Mouse (Mus musculus) MEL (cell line): ENCODE measurements around the gene Lhx1. TPM values are rescaled to one million over a fixed set of nuclear protein-coding genes. Genes with fewer than 3 reads are reported as not detected.

Experiments used
- DNase-seq: peaks from one replicate; pipeline ENCODE4 v3.0.0; 2011; ENCODE audit warnings: low read depth, low spot score
- H3K27ac ChIP-seq: 2 replicates; pipeline ENCODE4 v1.5.1; 2012; ENCODE audit warnings: low read depth, mild to moderate bottlenecking, control low read depth, low read length, moderate library complexity; ENCODE audit not compliant: control insufficient read depth
- H3K27me3 ChIP-seq, 2 experiments: fragments of 150-350 bp in 1 of 2; sonication (generic) in 1 of 2; 2 replicates each; pipeline ENCODE4 v1.6.1; 2012; ENCODE audit warnings: low read length in 2 of 2, mild to moderate bottlenecking in 2 of 2, improper control_type of control experiment in 1 of 2, moderate library complexity in 1 of 2; ENCODE audit not compliant: insufficient read depth in 2 of 2, control insufficient read depth in 1 of 2
- H3K36me3 ChIP-seq, 2 experiments: 2 replicates each; pipeline ENCODE4 v1.6.1; 2012 to 2014; ENCODE audit warnings: low read length in 2 of 2, improper control_type of control experiment in 1 of 2, inconsistent platforms in 1 of 2, mild to moderate bottlenecking in 1 of 2; ENCODE audit not compliant: insufficient read depth in 2 of 2, control insufficient read depth in 1 of 2
- H3K4me1 ChIP-seq, 2 experiments: fragments of 150-350 bp in 1 of 2; sonication (generic) in 1 of 2; 2 replicates each; pipeline ENCODE4 v1.6.1; 2012; ENCODE audit warnings: low read length in 2 of 2, improper control_type of control experiment in 1 of 2, mild to moderate bottlenecking in 1 of 2; ENCODE audit not compliant: insufficient read depth in 2 of 2, control insufficient read depth in 1 of 2
- H3K4me3 ChIP-seq, 2 experiments: fragments of 150-350 bp in 1 of 2; sonication (generic) in 1 of 2; 2 replicates each; pipeline ENCODE4 v1.5.1; 2012; ENCODE audit warnings: low read depth in 2 of 2, low read length in 2 of 2, mild to moderate bottlenecking in 2 of 2, moderate library complexity in 2 of 2, control low read depth in 1 of 2, improper control_type of control experiment in 1 of 2; ENCODE audit not compliant: control insufficient read depth in 1 of 2, insufficient read depth in 1 of 2
- H3K79me2 ChIP-seq: 2 replicates; pipeline ENCODE4 v1.6.1; 2012; ENCODE audit warnings: mild to moderate bottlenecking, low read length, moderate library complexity; ENCODE audit not compliant: control insufficient read depth, poor library complexity, insufficient read depth
- H3K9ac ChIP-seq: 2 replicates; pipeline ENCODE4 v1.6.1; 2012; ENCODE audit warnings: low read depth, mild to moderate bottlenecking, control low read depth, low read length, moderate library complexity; ENCODE audit not compliant: control insufficient read depth, poor library complexity, severe bottlenecking
- H3K9me3 ChIP-seq: fragments of 150-350 bp; sonication (generic); replicated peaks from 2 replicates; pipeline ENCODE4 v1.6.1; 2012; ENCODE audit warnings: mild to moderate bottlenecking, low read length, improper control_type of control experiment, moderate library complexity; ENCODE audit not compliant: insufficient read depth
- CHD1 ChIP-seq: IDR thresholded peaks from 2 replicates; pipeline ENCODE4 v1.6.1; 2012; ENCODE audit warnings: low read depth, mild to moderate bottlenecking, inconsistent platforms, low read length, improper control_type of control experiment
- CHD2 ChIP-seq: IDR thresholded peaks from 2 replicates; pipeline ENCODE4 v1.6.1; 2011; ENCODE audit warnings: low read length, improper control_type of control experiment
- CTCF ChIP-seq, 3 experiments: IDR thresholded peaks in 2 of 3; conservative IDR thresholded peaks in 1 of 3; 2 replicates each; pipeline ENCODE4 v1.5.1; 2011 to 2012; ENCODE audit warnings: low read length in 3 of 3, low read depth in 2 of 3, mild to moderate bottlenecking in 2 of 3, improper control_type of control experiment in 1 of 3, inconsistent platforms in 1 of 3, mixed read lengths in 1 of 3, moderate library complexity in 1 of 3; ENCODE audit not compliant: control insufficient read depth in 1 of 3, insufficient read depth in 1 of 3, poor library complexity in 1 of 3, severe bottlenecking in 1 of 3
- GATA1 ChIP-seq: IDR thresholded peaks from 2 replicates; pipeline ENCODE4 v1.6.1; 2011; ENCODE audit warnings: low read depth, low read length, improper control_type of control experiment
- JUND ChIP-seq: IDR thresholded peaks from 2 replicates; pipeline ENCODE4 v1.6.1; 2011; ENCODE audit warnings: low read depth, mild to moderate bottlenecking, improper control_type of control experiment, low read length
- MAFK ChIP-seq: IDR thresholded peaks from 2 replicates; pipeline ENCODE4 v1.6.1; 2011; ENCODE audit warnings: low read depth, mild to moderate bottlenecking, low read length, improper control_type of control experiment, borderline replicate concordance
- MAZ ChIP-seq: IDR thresholded peaks from 2 replicates; pipeline ENCODE4 v1.6.1; 2012; ENCODE audit warnings: low read depth, mild to moderate bottlenecking, inconsistent platforms, low read length, improper control_type of control experiment
- MYB ChIP-seq: IDR thresholded peaks from 2 replicates; pipeline ENCODE4 v1.6.1; 2011; ENCODE audit warnings: mild to moderate bottlenecking, low read depth, low read length, improper control_type of control experiment
- MYC ChIP-seq: IDR thresholded peaks from 2 replicates; pipeline ENCODE4 v1.6.1; 2011; ENCODE audit warnings: low read depth, mild to moderate bottlenecking, low read length, improper control_type of control experiment, moderate library complexity
- NELFE ChIP-seq: IDR thresholded peaks from 2 replicates; pipeline ENCODE4 v1.6.1; 2011; ENCODE audit warnings: low read depth, low read length, improper control_type of control experiment
- POLR2A ChIP-seq, 2 experiments: IDR thresholded peaks; 2 replicates each; pipeline ENCODE4 v1.6.1; 2011 to 2012; ENCODE audit warnings: low read length in 2 of 2, mild to moderate bottlenecking in 2 of 2, control low read depth in 1 of 2, improper control_type of control experiment in 1 of 2, low read depth in 1 of 2, moderate library complexity in 1 of 2; ENCODE audit not compliant: control insufficient read depth in 1 of 2, insufficient read depth in 1 of 2, poor library complexity in 1 of 2
- POLR2AphosphoS2 ChIP-seq: IDR thresholded peaks from 2 replicates; pipeline ENCODE4 v1.6.1; 2011; ENCODE audit warnings: low read length, improper control_type of control experiment
- UBTF ChIP-seq: IDR thresholded peaks from 2 replicates; pipeline ENCODE4 v1.6.1; 2012; ENCODE audit warnings: low read depth, mild to moderate bottlenecking, inconsistent platforms, low read length, improper control_type of control experiment, moderate library complexity, borderline replicate concordance; ENCODE audit not compliant: insufficient read depth
- USF1 ChIP-seq: IDR thresholded peaks from 2 replicates; pipeline ENCODE4 v1.6.1; 2014; ENCODE audit warnings: low read depth, mild to moderate bottlenecking, inconsistent platforms, low read length, improper control_type of control experiment, moderate library complexity
- ZMIZ1 ChIP-seq: IDR thresholded peaks from 2 replicates; pipeline ENCODE4 v1.6.1; 2012; ENCODE audit warnings: low read depth, mild to moderate bottlenecking, inconsistent platforms, low read length, improper control_type of control experiment, moderate library complexity
- ZNF384 ChIP-seq: IDR thresholded peaks from 2 replicates; pipeline ENCODE4 v1.6.1; 2012; ENCODE audit warnings: low read depth, mild to moderate bottlenecking, inconsistent platforms, low read length, improper control_type of control experiment
- polyA plus RNA-seq, 2 experiments: library from polyadenylated mRNA; stranded (reverse) in 1 of 2; unstranded in 1 of 2; fragments of >175 nt in 1 of 2; fragments of >200 nt in 1 of 2; gene quantifications; 2 replicates each; pipeline versions ENCODE4 v1.2.1 to v1.2.4; 2012; ENCODE audit warnings: low replicate concordance in 2 of 2, low read depth in 1 of 2; ENCODE audit not compliant: insufficient read length in 2 of 2, insufficient read depth in 1 of 2, missing spikeins in 1 of 2
- total RNA-seq: library from RNA; depleted of rRNA; stranded (reverse); fragments of 300-350 nt; gene quantifications from 2 replicates; pipeline ENCODE4 v1.2.3, GENCODE M21; 2012

Lhx1 gene
- total and polyA plus RNA-seq, 3 experiments = not detected

GRCm38 (mm10) chr11:84526451-84526850 is 1.1 kb upstream of the Lhx1 start:
- Histone ChIP-seq H3K79me2 (no peaks in the 10 kb centered on the region), H3K9me3 (no peaks in the 10 kb centered on the region), H3K36me3 (no peaks in the 10 kb centered on the region), H3K4me1 (no peaks in the 10 kb centered on the region), H3K27me3 (peaks cover 9 to 16% of the 10 kb centered on the region in 2 experiments), H3K27ac (no peak overlapping the region), H3K9ac (no peak overlapping the region), H3K4me3 (no peak overlapping the region)
- TF ChIP-seq MAFK = no peak
- TF ChIP-seq JUND = no peak
- TF ChIP-seq USF1 = no peak
- TF ChIP-seq GATA1 = no peak
- TF ChIP-seq POLR2A (IDR thresholded peaks at IDR 0.05; ENCODE audit: control insufficient read depth in 1 of 2, insufficient read depth in 1 of 2, low read depth in 1 of 2, low read length in 2 of 2, poor library complexity in 1 of 2) = no peak
- TF ChIP-seq CHD1 = no peak
- no peak for TF ChIP-seq ZNF384
- TF ChIP-seq MYB = no peak
- TF ChIP-seq MAZ = no peak
- no peak for TF ChIP-seq UBTF
- no peak for TF ChIP-seq MYC
- TF ChIP-seq NELFE = no peak
- no peak for TF ChIP-seq POLR2AphosphoS2
- no peak for TF ChIP-seq ZMIZ1
- no peak for DNase-seq

- H3K9ac ChIP-seq = no peak overlapping the region
- no peaks in the 10 kb centered on the region for H3K9me3 ChIP-seq
- peaks cover 0 to 8% of the 10 kb centered on the region in 2 experiments; a peak in 2 of 4 replicates for H3K27me3 ChIP-seq
- H3K36me3 ChIP-seq = no peaks in the 10 kb centered on the region
- no peak for DNase-seq
- no peak for TF ChIP-seq CHD2
- no peak for TF ChIP-seq CTCF (IDR thresholded peaks at IDR 0.05 in 2 of 3, conservative IDR thresholded peaks at IDR 0.05 in 1 of 3; ENCODE audit: control insufficient read depth in 1 of 3, insufficient read depth in 1 of 3, low read depth in 2 of 3, low read length in 3 of 3, poor library complexity in 1 of 3, severe bottlenecking in 1 of 3)
- H3K79me2 ChIP-seq = no peaks in the 10 kb centered on the region
- no peaks in the 10 kb centered on the region for H3K4me1 ChIP-seq
- H3K27ac ChIP-seq = no peak overlapping the region
- no peak overlapping the region for H3K4me3 ChIP-seq
Observed at GRCm38 (mm10) chr11:84524511-84525270, 644 bp downstream of the Lhx1 start.
